Mouse (Mus musculus) heart, postnatal 0 days (tissue): ENCODE measurements around the gene Gm44. TPM values are rescaled to one million over a fixed set of nuclear protein-coding genes. Genes with fewer than 3 reads are reported as not detected.
"Not testable (repeated sequence)": the region's sequence is repeated elsewhere in the genome, so short reads cannot be mapped to it uniquely, and the experiment has no call there.

Source experiments
- ATAC-seq: fragments of 200-750 bp; cut with Nextera tagmentation; 2 replicates; pipeline ENCODE4 v1.8.0; 2017; ENCODE audit warnings: low read depth, moderate number of reproducible peaks, moderate library complexity; ENCODE audit not compliant: insufficient read depth
- DNase-seq: peaks from one replicate; pipeline ENCODE4 v3.0.0-alpha.2; 2016; ENCODE audit warnings: low spot score
- H3K27ac ChIP-seq: fragments of 300-500 bp; sonication (generic); 2 replicates; pipeline ENCODE4 v1.5.1; 2014; ENCODE audit warnings: low read depth, mild to moderate bottlenecking
- H3K27me3 ChIP-seq: fragments of 300-500 bp; sonication (generic); 2 replicates; pipeline ENCODE4 v1.6.1; 2014; ENCODE audit warnings: low read length, mixed read lengths; ENCODE audit not compliant: control insufficient read depth, insufficient read depth
- H3K36me3 ChIP-seq: fragments of 300-500 bp; sonication (generic); replicated peaks from 2 replicates; pipeline ENCODE4 v1.6.1; 2014; ENCODE audit warnings: low read length, mixed read lengths; ENCODE audit not compliant: control insufficient read depth, insufficient read depth
- H3K4me1 ChIP-seq: fragments of 300-500 bp; sonication (generic); 2 replicates; pipeline ENCODE4 v1.6.1; 2014; ENCODE audit warnings: antibody characterized with exemption; ENCODE audit not compliant: control insufficient read depth, insufficient read depth
- H3K4me2 ChIP-seq: fragments of 300-500 bp; sonication (generic); 2 replicates; pipeline ENCODE4 v1.6.1; 2014; ENCODE audit warnings: low read depth, mild to moderate bottlenecking, low read length, moderate library complexity
- H3K4me3 ChIP-seq: fragments of 300-500 bp; sonication (generic); 2 replicates; pipeline ENCODE4 v1.5.1; 2014; ENCODE audit warnings: low read depth, low read length
- H3K9ac ChIP-seq: fragments of 300-500 bp; sonication (generic); replicated peaks from 2 replicates; pipeline ENCODE4 v1.6.1; 2014; ENCODE audit warnings: low read depth, low read length, mixed read lengths
- H3K9me3 ChIP-seq: fragments of 300-500 bp; sonication (generic); replicated peaks from 2 replicates; pipeline ENCODE4 v1.6.1; 2016; ENCODE audit warnings: low read length; ENCODE audit not compliant: control insufficient read depth
- CTCF ChIP-seq: IDR thresholded peaks from 2 replicates; pipeline ENCODE4 v1.5.1; 2016; ENCODE audit warnings: antibody characterized with exemption, control low read depth, low read depth
- EP300 ChIP-seq: IDR thresholded peaks from 2 replicates; pipeline ENCODE4 v1.6.1; 2016; ENCODE audit warnings: antibody characterized with exemption, low read depth
- WGBS: fragments of 180-500 bp; shearing (Covaris S2); extraction: QIAGEN DNeasy Blood & Tissue Kit; methylation state at CpG from one replicate; pipeline ENCODE4 v1.1.7; 2014; 5-methylcytosine and 5-hydroxymethylcytosine counted together
- polyA plus RNA-seq: library from polyadenylated mRNA; unstranded; fragments of >200 nt; fragmentation: Nextera tagmentation; extraction: Ambion mirVana; gene quantifications from 2 replicates; pipeline ENCODE4 v1.2.1, GENCODE M21; 2015
- total RNA-seq: library from RNA; depleted of rRNA; stranded (reverse); fragments of >200 nt; gene quantifications from 2 replicates; pipeline ENCODE4 v1.2.3, GENCODE M21; 2014; ENCODE audit warnings: low replicate concordance; rRNA removed

Gene Gm44
- not detected in 2 replicates for total RNA-seq
- polyA plus RNA-seq, result not detected in 2 replicates

DNA sequence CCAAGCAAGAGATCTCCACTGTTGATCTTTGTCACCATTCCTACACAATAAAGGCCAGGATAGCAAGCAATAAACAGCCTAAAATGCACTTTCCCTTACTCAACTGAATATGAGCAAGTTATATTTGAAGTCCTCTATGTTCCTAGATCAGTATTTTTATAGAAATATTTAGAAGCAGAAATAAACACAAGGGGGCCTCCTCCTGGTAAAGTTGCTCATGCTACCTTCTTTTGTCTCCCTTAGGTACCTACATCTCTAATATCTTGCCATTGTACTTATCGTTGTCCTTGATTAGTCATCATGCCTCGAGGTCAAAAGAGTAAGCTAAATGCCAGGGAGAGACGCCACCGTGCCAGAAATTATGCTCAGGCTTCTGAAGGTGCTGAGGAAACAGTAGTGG lies at the start of gene Gm44:
Gene Gm44 (plus strand): TSS at position 301 of the 400 bp plus-strand sequence.
- Histone ChIP-seq H3K27ac (no peak within 1 kb of the TSS), H3K9ac (no peak within 1 kb of the TSS), H3K36me3 (no peaks in the 10 kb centered on the region), H3K4me3 (no peak within 1 kb of the TSS), H3K9me3 (no peaks in the 10 kb centered on the region), H3K4me1 (no peaks in the 10 kb centered on the region), H3K4me2 (no peak within 1 kb of the TSS), H3K27me3 (no peaks in the 10 kb centered on the region)
- DNase-seq, result no peak
- TF ChIP-seq CTCF (no peak), EP300 (no peak)
- 62% methylated on average over 4 of the region's 4 CpGs for WGBS
- no peak for ATAC-seq

DNA sequence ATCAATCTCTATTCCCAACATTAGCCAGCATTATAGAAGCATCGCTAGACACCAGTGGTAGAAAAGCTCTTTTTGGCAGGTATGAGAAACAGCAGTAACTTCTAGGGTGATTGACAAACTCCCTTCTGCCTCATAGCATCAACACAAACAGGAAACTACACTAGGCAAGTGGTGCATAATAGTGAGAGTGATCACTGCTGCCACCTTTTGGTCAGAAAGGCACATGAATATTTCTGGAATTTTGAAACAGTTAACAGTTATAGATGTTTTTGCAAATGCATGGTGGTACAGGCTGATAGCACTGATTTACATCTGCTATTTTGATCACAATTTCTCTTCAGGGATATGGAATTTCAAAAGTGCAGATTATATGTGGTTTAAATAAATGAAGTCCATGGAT lies 36.0 kb downstream of the Gm44 start:
- no peak for ATAC-seq
- Histone ChIP-seq H3K4me1 (no peaks in the 10 kb centered on the region), H3K27ac (no peak overlapping the region), H3K4me3 (no peak overlapping the region), H3K4me2 (no peak overlapping the region), H3K27me3 (no peaks in the 10 kb centered on the region), H3K36me3 (no peaks in the 10 kb centered on the region), H3K9me3 (no peaks in the 10 kb centered on the region), H3K9ac (no peak overlapping the region)
- DNase-seq, result no peak
- TF ChIP-seq CTCF (no peak; the same call in 1 of the 2 replicates), EP300 (no peak)
- WGBS, result 38% methylated on average over 1 of the region's 1 CpGs

DNA sequence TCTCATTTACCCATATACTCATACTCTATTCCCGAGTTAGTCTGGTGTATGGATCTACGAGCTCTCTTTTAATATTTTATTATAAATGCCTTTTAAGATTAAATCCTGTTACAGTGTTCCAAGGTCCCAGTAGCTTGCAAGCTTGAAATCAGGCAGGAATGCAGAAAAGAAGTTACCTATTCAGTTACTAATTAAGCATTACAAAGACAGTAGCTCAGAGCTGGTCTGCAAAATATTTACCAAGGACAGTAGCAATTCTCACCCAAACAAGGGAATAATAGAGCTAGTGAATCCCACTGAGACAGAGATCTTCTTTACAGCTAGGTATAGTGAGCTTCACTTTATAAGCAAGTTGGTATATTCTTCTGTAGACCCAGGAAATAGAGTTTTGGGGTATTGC lies 46.3 kb downstream of the Gm44 start:
- H3K4me1 ChIP-seq, H3K4me2 ChIP-seq, DNase-seq, ATAC-seq, H3K9me3 ChIP-seq, H3K4me3 ChIP-seq, H3K36me3 ChIP-seq, H3K27me3 ChIP-seq, H3K9ac ChIP-seq, H3K27ac ChIP-seq: not testable (repeated sequence)
- 37% methylated on average over 2 of the region's 2 CpGs for WGBS
